Mouse (Mus musculus) kidney, postnatal 14 days (tissue): ENCODE data around the gene Gjc3.
"Not testable (repeated sequence)": the region's sequence is repeated elsewhere in the genome, so short reads cannot be mapped to it uniquely, and the experiment has no call there.

ENCODE experiments used
- DNase-seq: peaks from one replicate; pipeline ENCODE4 v3.0.0; 2022; ENCODE audit warnings: mixed read lengths

Gjc3 gene

DNA sequence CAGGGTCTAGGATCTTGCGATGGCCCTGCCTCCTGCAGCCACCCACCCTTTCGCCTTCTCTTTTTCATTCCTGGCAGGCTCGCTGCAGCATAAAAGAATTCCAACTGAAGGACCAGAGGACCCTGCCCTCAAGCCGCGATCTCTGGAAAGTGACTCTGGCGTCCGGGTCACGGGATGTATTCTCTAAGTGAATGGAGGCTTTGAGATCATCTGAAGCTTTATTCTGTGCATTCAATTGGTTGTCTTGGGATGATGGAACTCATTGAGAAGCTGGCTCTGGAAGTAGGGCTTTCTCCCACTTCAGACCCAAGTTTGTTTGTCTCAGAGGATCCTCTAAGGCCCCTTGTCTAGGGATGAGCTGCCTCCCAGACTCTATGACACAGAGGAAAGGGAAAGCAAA lies at the start of gene Gjc3:
Gjc3 (minus strand) TSS at position 154 of the 400 bp plus-strand sequence.
- no peak for DNase-seq

GRCm38 (mm10) chr5:138012382-138012781 lies 49.5 kb upstream of the Gjc3 start:
- no peak for DNase-seq

GRCm38 (mm10) chr5:138009437-138009836 lies 46.5 kb upstream of the Gjc3 start:
- DNase-seq = no peak

- no peak for DNase-seq
Observed at GRCm38 (mm10) chr5:137986351-137986750, 23.5 kb upstream of the Gjc3 start.

DNA sequence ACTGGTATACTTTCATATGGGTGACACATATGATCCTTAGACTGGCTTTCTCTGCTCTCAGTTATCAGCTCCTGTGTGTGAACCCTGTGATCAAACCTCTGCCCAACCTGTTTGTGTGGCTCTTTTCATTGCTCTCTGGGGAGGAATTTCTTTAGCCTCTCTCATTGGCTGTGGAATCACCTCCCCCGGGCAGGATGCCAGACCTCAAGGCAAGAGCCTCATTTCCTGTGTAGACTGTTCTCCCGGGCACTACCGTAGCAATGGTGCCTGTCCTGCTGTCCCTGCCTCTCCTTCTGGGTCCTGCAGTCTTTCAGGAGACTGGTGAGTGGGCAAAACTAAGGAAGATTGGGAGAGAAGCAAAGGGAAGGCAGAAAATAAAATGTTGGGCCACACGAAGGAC lies 18.4 kb upstream of the Gjc3 start, which contains the start of gene Azgp1:
Azgp1 (plus strand) TSS at position 221 of the 400 bp plus-strand sequence.
- DNase-seq = peak; percentile 4

DNA sequence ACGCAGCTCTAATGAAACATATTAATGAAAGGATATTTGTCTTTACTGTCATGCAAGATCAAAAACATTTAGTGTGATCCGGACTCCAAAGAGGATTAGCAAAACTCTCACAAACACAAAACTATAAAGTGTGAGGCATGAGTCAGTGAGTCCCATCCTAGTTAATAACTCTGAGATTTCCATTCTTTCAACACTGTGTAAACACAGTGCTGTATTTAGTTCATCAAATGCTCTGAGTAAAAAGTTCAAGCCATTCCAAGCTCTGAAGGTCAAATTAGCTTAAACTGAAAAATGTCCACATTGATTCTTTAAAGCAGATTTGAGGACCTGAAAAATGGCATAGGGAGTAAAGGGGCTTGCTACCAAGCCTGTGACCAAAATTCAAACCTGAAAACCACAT lies 16.2 kb upstream of the Gjc3 start:
- no peak for DNase-seq

DNA sequence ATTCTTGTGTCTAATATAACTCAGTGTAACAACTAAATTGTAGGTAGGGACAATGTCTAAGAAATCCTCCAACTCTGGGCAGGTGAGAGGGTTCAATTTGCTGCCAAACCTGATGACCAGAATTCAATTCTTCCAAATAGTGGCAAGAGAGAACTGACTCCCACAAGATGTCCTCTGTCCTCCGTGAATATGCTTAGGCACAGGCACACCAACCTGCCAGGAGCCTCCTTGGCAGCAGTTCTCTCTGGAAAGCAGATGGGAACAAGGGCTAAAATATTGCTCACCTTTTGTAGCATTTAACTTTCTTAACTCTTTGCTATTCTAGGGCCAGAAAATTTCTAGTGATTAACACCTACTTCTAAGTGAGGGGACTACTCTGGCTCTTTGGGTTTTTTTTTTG lies 14.4 kb upstream of the Gjc3 start:
- DNase-seq = no peak

DNA sequence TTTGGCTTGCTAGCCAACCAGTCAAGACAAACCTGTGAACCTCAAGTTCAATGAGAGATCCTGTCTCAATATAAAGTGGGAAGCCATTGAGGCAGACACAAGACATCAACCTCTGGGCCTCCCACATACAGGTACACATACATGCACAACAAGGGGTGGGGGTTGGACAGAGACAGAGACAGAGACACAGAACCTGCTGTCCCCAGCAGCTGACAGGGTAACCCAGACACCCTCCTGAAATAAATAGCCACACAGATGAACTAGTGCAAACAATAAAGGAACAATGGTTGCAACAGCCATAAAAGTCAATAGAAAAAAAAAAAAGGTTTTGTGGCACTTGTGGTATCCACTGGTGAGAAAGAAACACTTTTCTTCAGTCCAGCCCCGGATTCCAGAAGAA lies 12.5 kb upstream of the Gjc3 start:
- DNase-seq = no peak

DNA sequence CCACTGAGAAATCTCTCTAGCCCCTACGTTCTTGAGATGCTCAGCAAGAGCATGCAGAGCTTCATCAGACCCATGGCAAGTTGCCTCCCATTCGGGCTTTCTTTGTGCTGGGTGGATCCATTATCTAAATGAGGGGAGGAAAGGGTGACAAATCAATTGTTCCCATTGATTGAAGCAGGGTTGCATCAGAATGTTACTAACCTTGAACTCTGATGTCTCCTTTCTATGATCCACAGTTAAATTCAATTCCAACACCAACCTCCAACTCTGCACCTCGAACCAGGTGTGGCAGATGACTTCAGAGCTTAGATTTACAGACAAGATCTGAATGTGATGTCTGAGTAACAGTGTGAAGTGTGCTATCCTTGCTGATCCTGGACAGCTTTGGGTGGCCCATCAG lies 11.8 kb upstream of the Gjc3 start:
- no peak for DNase-seq

DNA sequence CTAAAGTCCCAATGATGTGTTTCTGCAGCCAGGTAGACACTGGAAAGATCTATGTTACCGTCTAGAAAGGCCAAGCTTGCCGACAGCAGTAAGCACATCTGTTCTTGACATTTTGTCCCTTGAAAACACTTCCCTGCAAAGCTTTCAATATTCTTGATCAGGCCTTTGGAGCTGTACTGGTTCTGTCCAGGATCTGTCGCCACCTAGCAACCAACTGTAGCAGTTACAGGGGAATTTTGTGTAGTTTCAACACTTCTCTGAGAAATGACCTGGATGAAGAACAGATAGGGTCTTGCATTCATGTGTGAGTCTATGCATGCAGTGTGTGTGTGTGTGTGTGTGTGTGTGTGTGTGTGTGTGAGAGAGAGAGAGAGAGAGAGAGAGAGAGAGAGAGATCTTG lies 10.8 kb upstream of the Gjc3 start:
- DNase-seq = no peak

- DNase-seq = no peak
Observed at GRCm38 (mm10) chr5:137973161-137973560, 10.3 kb upstream of the Gjc3 start.

- no peak for DNase-seq
Observed at GRCm38 (mm10) chr5:137966492-137966891, 3.6 kb upstream of the Gjc3 start.

DNA sequence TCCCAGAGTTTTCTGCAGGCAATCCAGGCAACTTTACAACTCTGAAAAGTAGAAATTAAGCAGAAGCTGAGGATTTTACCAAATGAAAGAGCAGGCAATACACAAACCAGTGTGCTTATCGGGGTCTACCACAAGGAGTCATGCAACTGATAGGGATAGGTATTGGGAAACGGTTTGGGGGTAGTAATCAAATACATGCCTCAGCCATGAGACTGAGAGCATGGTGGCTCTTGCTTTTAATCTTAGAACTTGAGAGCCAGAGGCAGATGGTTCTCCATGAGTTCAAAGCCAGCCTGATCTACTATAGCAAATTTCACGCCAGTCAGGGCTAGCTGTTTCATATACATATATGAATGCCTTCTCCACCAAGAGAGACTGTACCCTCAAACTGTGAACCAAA lies 6.5 kb downstream of the Gjc3 start:
- no peak for DNase-seq

GRCm38 (mm10) chr5:137951218-137951617 lies 11.7 kb downstream of the Gjc3 start:
- DNase-seq = peak; percentile 48

DNA sequence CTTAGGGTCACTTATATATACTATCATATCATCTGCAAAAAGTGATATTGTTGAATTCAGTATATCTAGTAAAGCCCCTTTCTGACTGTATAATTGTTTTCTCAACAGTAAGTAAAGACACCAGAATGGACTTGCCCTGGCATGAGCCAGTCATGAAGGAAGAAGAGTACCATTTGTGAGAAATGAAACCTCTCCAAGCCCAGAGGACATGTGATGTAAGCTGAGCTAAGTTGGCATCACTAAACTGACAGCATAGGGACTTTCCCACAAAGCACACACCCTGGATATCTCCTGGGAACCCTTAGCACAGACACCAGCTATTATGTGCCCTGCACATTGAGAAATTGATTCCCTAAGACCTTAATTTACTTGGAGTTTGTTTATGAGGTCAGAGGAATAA lies 15.6 kb downstream of the Gjc3 start:
- no peak for DNase-seq

DNA sequence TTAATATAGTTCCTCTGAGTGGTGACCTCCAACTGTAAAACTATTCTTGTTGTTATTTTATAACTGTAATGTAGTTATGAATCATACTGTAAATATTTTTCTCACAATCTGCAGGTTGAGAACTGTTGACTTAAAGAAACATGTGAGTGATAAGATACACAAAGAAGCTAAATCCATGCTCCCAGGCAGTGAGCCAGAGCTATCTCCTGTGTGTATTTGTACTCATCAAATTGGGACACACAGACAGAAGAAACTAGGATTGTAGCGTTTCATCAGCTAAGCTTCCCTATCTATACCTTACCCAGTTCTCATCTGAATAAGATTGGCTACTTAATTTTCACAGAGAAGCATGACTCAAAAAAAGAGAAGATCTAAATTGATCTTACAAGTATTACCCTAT lies 19.8 kb downstream of the Gjc3 start:
- DNase-seq = no peak

- no peak for DNase-seq
Observed at GRCm38 (mm10) chr5:137940948-137941347, 21.9 kb downstream of the Gjc3 start.

DNA sequence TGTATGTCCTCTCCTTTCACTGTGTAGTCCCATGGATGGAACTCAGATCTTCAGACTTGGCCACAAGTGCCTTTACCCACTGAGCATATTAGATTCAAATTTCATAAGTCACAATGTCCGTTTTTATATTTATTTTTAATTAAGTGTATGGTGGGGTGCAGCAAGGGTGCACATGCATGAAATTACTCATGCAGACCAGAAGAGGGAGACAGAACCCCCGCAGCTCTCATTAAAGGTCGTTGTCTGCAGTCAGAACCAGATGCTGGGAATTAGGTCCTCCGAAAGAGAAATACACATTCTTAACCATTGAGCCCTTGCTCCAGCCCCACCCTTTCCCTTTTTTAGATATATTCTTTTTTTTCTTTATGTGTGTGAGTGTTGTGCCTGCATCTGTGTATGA lies 25.7 kb downstream of the Gjc3 start:
- no peak for DNase-seq

DNA sequence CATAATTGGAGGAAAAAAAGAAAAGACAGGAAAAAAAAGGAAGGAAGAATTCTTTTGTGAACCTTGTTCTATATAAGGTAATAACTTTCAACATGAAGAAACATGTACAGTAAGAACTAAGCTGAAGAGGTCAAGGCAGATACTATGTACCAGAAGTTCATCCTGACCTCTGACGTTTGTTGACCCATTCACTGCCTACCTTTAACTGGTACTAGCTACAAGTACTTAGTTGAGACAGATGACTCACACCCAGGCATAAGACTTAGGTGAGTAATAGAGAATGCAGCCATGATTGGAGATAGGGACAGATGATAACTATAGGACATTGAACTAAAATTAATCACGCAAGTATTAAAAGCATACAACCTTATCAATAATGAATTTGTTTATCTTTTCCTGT lies 26.4 kb downstream of the Gjc3 start:
- no peak for DNase-seq

- not testable (repeated sequence) for DNase-seq
Observed at GRCm38 (mm10) chr5:137933934-137934333, 29.0 kb downstream of the Gjc3 start.

DNA sequence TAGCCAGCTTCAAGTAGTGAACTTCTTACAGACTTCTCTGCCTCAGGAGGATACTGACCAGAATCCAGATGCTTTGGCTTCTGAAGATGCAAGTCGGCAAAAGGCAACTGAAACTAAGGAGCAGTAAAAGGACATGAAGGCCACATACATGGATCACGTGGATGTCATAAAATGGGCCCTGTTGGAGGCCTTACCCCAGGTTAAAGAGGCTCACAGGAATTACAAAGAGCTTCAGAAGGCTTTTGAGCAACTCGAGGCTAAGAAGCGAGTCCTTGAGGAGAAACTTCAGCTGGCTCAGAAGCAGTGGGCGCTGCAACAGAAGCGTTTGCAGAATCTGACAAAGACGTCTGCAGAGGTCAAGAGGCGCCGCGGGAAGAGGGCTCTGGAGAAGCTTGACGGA lies 34.5 kb downstream of the Gjc3 start:
- DNase-seq = no peak

DNA sequence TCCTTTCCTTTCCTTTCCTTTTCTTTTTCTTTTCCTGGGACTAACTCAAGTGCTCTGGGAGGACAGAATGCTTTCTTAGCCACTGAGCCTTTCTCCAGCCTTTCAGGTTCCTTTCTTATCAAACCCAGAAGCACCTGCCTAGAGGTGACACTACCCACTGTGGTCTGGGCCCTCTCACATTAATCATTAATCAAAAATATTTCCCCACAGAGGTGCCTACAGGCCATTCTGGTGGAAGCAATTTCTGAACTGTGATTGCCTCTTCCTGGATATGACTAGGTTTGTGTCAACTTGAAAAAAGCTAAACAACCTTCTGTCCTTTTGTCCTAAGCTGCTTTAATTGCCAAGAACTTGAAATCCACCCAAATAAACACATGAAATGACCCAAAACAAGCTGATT lies 40.7 kb downstream of the Gjc3 start:
- DNase-seq = peak; percentile 11

DNA sequence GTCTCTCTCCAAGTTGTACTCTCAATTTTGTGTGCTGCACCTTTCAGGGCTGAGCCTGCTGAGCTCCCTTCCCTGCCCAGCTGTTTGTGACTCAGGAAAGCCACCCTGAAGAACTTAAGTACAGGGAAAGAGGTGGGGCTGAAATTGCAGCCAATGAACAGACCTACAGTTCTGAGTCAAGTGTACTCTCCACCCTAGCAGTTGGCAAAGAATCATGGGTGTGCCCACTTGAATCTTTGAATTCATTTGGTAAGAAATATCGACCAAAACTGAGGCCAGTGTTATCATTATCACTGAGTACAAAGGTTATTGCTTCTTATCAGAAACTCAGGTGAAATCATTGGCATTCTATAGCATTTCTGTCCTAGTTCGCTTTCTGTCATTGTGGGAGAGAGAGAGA lies 41.4 kb downstream of the Gjc3 start, which contains the start of gene Cyp3a13:
Cyp3a13 (minus strand) TSS at position 88 of the 400 bp plus-strand sequence.
- DNase-seq = no peak

- DNase-seq = peak; percentile 75
Observed at GRCm38 (mm10) chr5:137915550-137915949, 47.3 kb downstream of the Gjc3 start.

DNA sequence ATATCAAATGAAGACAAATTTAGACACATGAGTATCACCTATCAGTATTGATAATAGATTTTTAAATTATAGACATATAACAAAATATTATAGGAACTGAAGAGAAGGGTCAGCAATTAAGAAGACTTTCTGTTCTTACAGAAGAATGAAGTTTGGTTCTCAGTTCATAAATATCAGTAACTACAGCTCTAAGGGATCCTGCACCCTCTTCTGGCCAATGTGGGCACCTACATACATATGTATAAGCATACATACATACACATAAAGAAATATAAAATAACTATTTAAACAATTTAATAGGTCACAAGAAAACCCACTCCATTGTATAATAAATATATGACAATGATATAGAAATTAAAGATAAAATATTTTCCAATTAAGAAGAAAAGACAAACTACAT lies 48.4 kb downstream of the Gjc3 start:
- DNase-seq = no peak
